Mouse (Mus musculus): ENCODE results near the gene Cpne8.
"Not testable (repeated sequence)": the region's sequence is repeated elsewhere in the genome, so short reads cannot be mapped to it uniquely, and the experiment has no call there.

The Cpne8 gene

GRCm38 (mm10) chr15:90490186-90490585 lies 189.0 kb downstream of the Cpne8 start:
- DNase-seq (ENCODE audit: low spot score): no peak

- DNase-seq (ENCODE audit: low spot score): not testable (repeated sequence)
Observed at GRCm38 (mm10) chr15:90470561-90470960, 208.7 kb downstream of the Cpne8 start.

- no peak for DNase-seq (ENCODE audit: low spot score)
Observed at GRCm38 (mm10) chr15:90463281-90463680, 216.0 kb downstream of the Cpne8 start.

DNA sequence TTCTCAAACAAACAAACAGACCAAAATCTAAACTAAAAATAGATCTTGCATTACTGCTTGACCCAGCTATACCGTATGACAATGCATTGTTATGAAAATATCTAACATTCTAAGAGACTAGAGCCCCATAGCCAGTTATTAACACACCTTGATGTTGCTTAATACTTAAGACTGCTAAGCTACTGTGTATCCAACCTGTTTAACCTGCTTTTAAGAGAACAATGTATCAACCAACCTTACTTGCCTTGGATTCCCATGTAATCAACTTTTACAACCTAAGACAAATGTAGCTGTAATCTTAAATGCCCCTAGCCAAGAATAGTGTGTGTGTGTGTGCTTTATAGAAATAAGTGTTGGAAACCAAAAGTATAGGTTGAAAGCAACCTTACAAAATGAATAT lies 233.2 kb downstream of the Cpne8 start:
- no peak for DNase-seq (ENCODE audit: low spot score)
